Mouse (Mus musculus) c-Kit-positive CD71-positive TER-119-negative erythroid progenitor cells, embryonic 14.5 days (primary cell): ENCODE measurements around the gene Gchfr.

ENCODE experiments used
- DNase-seq: peaks from one replicate; pipeline ENCODE4 v3.0.0-alpha.2; 2013; ENCODE audit warnings: low read depth

The Gchfr gene

DNA sequence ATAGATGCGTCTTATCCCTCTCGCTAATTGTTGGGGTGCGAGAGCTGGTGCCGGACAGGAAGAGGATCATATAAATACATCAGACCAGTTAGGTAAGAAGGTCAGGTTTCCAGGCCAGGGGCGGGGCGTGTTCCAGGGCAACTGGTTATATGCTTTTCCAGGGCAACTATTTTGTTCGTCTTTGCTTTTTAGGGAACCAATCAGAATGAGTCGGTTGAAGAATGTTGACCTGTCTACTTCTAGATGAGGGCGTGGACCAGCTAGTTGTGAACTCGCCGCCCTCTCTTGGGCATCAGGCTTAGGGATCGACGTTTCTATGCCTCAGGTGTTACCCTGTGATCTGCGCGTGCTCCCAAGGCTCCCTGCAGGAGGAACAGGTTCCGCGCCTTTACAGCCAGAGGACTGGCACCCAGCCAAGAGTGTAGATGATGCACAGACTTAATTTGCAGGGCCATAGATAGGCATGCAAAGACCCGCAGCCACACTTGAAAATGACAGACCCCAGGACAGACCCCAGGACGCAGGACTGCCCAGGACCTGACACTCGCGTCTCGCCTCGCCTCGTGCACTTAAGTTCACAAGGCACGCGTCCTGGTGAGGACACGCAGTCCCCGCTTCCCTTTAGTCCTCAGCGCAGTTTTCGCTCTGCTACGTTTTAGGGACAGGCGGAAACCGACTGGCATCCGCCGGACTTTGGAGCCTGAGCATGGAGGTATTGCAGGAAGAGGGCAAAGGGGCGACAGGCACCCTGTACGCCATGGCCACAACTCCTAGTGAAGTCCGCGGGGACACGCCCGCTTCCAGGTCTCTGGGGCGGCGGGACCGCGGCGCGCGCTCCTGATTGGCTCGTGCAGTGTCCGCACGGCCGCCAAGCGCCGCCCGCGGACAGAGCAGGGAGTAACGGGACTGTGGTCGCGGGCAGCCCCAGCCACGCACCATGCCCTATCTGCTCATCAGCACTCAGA, at the start of gene Gchfr:
Gchfr (plus strand) TSS at position 873 of the 965 bp plus-strand sequence.
- DNase-seq = no peak

GRCm38 (mm10) chr2:119136346-119136898, 31.2 kb upstream of the Gchfr start:
- DNase-seq = peak; percentile 81

GRCm38 (mm10) chr2:119145199-119145598, 22.4 kb upstream of the Gchfr start:
- DNase-seq = no peak

- no peak for DNase-seq
Observed at GRCm38 (mm10) chr2:119146435-119146834, 21.1 kb upstream of the Gchfr start.

- no peak for DNase-seq
Observed at GRCm38 (mm10) chr2:119147160-119147678, 20.4 kb upstream of the Gchfr start.

DNA sequence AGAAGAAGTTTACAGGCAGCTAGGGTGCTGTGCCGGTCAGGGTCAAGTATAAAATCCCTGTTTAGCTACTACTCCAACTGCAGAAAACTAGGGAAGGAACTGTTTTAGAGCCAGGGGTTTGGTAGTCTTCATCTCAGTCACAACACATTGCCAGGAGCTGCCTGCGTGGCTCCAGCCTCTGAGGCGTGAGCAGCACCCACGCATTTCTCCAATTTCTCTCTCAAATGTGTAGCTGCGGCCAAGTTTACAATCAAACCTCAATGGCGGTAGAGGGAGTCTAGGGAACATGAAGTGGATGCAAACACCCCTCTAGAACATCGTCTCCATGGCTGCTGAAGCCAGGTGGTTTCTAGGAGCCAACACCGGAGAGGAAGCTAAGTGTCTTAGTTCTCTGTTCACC, 19.8 kb upstream of the Gchfr start:
- DNase-seq = no peak

- no peak for DNase-seq
Observed at GRCm38 (mm10) chr2:119152255-119152654, 15.3 kb upstream of the Gchfr start.

- no peak for DNase-seq
Observed at GRCm38 (mm10) chr2:119154683-119155082, 12.9 kb upstream of the Gchfr start.

DNA sequence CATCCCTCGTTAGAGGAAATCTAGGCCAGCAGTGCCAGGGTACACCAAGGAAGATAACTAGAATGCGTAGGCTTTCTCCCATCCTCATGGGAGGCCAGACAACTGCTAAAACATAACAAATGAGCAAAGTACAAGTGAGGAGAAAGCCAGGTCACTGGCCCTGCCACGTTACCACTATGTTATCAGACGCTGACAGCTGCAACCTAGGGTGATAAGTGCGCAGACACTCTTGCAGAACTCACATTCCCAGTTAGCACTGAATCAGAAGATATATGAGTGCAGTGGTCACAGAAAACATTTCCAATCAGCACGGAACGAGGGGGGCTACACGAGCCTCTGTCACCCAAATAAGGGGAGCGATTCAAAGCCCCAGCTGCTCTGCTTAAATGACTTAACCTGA, 12.2 kb upstream of the Gchfr start:
- peak; percentile 89 for DNase-seq

- DNase-seq = no peak
Observed at GRCm38 (mm10) chr2:119156081-119156680, 11.4 kb upstream of the Gchfr start.

- DNase-seq = peak; percentile 94
Observed at GRCm38 (mm10) chr2:119156681-119157572, 10.6 kb upstream of the Gchfr start, which contains the start of gene Rmdn3. Gene Rmdn3, minus strand, starts transcription at chr2:119157034.

DNA sequence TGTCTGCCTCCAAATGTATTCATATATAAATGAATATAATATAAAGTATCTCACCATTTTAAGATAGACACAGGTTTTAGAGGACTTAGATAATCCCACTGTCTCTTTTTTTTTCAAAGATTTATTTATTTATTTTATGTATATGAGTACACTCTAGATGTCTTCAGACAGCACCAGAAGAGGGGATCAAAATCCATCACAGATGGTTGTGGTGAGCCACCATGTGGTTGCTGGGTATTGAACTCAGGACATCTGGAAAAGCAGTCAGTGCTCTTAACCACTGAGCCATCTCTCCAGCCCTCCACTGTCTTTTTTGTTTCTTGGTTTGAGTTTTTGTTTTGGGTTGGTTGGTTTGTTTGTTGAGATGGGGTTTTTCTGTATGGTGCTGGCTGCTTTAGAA, 9.7 kb upstream of the Gchfr start:
- no peak for DNase-seq

DNA sequence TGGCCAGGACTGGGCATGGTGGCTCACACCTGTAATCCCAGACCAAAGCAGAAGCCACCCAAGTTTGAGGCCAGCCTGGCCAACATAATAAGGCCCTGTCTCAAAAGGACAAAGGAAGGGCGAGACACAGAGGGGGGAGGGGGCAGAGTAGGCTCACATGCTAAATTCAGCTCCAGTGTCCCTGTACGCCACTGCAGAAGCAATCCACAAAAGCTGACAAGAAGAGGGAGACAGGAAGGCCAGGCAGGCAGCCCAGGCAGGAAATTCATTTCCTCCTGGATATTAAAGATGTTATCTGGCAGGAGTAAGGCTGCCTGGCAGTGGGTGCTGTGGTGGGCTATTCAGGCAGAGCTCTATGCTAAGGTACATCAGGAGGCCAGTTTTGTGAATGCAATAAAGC, 6.3 kb upstream of the Gchfr start:
- DNase-seq = no peak

DNA sequence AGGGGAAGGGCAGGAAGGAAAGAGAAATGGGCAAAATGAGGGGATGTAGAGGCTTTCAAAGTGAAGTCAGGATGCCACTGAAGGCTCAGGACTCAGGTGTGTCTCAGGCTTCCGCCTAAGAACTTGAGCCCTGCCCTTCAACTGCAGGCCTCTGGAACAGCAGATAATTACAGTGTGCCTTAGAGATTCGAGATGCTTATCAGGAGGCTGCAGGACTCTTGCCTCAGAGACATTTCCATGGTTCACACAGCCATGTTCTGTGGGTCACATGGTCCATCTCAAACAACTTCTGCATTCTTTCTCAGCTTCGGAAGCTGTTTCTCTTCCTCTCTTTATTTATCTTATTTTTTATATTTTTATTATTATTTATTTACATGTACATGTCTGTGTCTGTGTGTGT, 4.4 kb upstream of the Gchfr start:
- peak; percentile 64 for DNase-seq

DNA sequence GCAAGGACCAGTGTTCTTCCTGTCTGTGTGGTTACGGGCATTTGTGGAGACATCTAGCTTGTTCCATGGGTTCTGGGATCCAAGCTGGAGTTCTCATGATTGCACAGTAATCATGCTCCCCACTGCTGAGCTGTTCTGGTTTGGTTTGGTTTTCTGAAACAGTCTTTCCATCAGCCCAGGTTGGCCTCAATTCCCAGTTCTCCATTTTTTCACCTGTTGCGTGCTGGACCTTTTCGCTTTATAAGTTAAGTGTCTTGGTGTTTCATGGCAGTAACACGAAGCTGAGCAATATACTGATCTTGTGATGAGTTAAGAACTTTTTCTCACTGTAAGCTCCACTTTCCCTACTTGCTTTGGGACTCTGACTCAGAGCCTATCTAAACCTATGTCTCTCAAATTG, 3.6 kb upstream of the Gchfr start:
- DNase-seq = no peak

GRCm38 (mm10) chr2:119165401-119165800, 2.2 kb upstream of the Gchfr start:
- DNase-seq = no peak

GRCm38 (mm10) chr2:119167866-119168256, 288 bp downstream of the Gchfr start:
- no peak for DNase-seq

DNA sequence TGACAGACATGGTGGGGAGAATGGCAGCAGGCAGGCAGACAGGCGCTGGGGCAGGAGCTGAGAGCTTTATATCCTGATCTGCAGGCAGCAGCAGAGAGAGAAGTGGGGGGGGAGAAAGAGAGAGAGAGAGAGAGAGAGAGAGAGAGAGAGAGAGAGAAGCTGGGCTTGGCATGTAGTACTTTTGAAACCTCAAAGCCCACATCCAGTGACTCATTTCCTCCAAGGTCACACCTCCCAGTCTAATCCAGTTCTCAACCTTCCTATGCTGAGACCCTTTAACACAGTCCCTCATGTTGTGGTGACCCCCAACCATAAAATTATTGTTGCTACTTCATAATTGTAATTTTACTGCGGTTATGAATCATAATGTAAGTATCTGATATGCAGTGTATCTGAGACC, 2.7 kb downstream of the Gchfr start:
- no peak for DNase-seq

GRCm38 (mm10) chr2:119171574-119171973, 4.0 kb downstream of the Gchfr start:
- DNase-seq = no peak

DNA sequence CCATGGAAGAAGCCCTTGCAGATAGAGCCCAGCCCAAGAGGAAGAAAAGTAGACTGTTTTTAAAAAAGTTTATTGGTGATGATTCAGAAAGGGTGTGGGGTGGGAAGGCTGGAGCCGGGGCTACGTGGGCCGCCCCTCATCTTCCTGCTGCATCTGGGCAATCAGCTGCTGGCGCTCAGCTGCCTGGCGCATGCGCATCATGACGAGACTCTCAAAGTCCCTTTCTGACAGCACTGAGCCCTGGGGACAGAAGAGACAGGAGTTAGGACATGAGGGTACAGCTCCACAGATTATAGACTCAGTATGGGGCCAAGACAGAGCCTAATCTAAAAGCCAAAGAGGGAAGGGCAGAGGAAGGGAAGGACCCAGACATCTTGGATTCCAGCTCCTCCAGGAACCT, 4.9 kb downstream of the Gchfr start:
- DNase-seq = no peak

- DNase-seq = peak; percentile 58
Observed at GRCm38 (mm10) chr2:119172862-119173576, 5.4 kb downstream of the Gchfr start.
